Mouse (Mus musculus) cerebellum, adult 2 months (tissue): ENCODE results near the gene Nrxn3.

Experiments
- CTCF ChIP-seq: fragments of 200-500 bp; IDR thresholded peaks from 2 replicates; pipeline ENCODE4 v1.5.1; 2011; ENCODE audit warnings: low read depth, mild to moderate bottlenecking, control low read depth, low read length, moderate library complexity, borderline replicate concordance; ENCODE audit not compliant: insufficient read depth
- POLR2A ChIP-seq: fragments of 200-500 bp; IDR thresholded peaks from 2 replicates; pipeline ENCODE4 v1.6.1; 2011; ENCODE audit warnings: low read length, control low read depth, borderline replicate concordance; ENCODE audit not compliant: insufficient read depth

- no peak for TF ChIP-seq POLR2A
- TF ChIP-seq CTCF = no peak
Measured at GRCm38 (mm10) chr12:90211410-90211809, 1488.7 kb downstream of the Nrxn3 start.
